Mouse (Mus musculus) liver, embryonic 16.5 days (tissue): ENCODE measurements around the gene Mapre3. TPM values are rescaled to one million over a fixed set of nuclear protein-coding genes. Genes with fewer than 3 reads are reported as not detected.

Experiments used
- ATAC-seq: fragments of 200-750 bp; cut with Nextera tagmentation; 2 replicates; pipeline ENCODE4 v1.8.0; 2017; ENCODE audit warnings: low read depth, mild to moderate bottlenecking, moderate number of reproducible peaks, moderate library complexity
- H3K27ac ChIP-seq: fragments of 300-500 bp; sonication (generic); 2 replicates; pipeline ENCODE4 v1.5.1; 2014; ENCODE audit warnings: mild to moderate bottlenecking, low read length
- H3K27me3 ChIP-seq: fragments of 300-500 bp; sonication (generic); 2 replicates; pipeline ENCODE4 v1.6.1; 2014; ENCODE audit warnings: low read depth, low read length, mixed read lengths; ENCODE audit not compliant: control insufficient read depth, insufficient read depth
- H3K36me3 ChIP-seq: fragments of 300-500 bp; sonication (generic); 2 replicates; pipeline ENCODE4 v1.6.1; 2014; ENCODE audit warnings: mild to moderate bottlenecking; ENCODE audit not compliant: control insufficient read depth, insufficient read depth
- H3K4me1 ChIP-seq: fragments of 300-500 bp; sonication (generic); 2 replicates; pipeline ENCODE4 v1.6.1; 2014; ENCODE audit warnings: low read depth, low read length, mixed read lengths; ENCODE audit not compliant: control insufficient read depth
- H3K4me2 ChIP-seq: fragments of 300-500 bp; sonication (generic); 2 replicates; pipeline ENCODE4 v1.6.1; 2014; ENCODE audit warnings: low read depth, low read length, mixed read lengths
- H3K4me3 ChIP-seq: fragments of 300-500 bp; sonication (generic); 2 replicates; pipeline ENCODE4 v1.5.1; 2014; ENCODE audit warnings: low read depth, mild to moderate bottlenecking, low read length
- H3K9ac ChIP-seq: fragments of 300-500 bp; sonication (generic); 2 replicates; pipeline ENCODE4 v1.6.1; 2014; ENCODE audit warnings: low read depth, low read length
- H3K9me3 ChIP-seq: fragments of 300-500 bp; sonication (generic); replicated peaks from 2 replicates; pipeline ENCODE4 v1.6.1; 2016; ENCODE audit warnings: low read length; ENCODE audit not compliant: control insufficient read depth
- WGBS: fragments of 180-500 bp; shearing (Covaris S2); extraction: QIAGEN DNeasy Blood & Tissue Kit; methylation state at CpG from one replicate; pipeline ENCODE4 v1.1.7; 2014; ENCODE audit not compliant: insufficient replicate concordance; 5-methylcytosine and 5-hydroxymethylcytosine counted together
- polyA plus RNA-seq: library from polyadenylated mRNA; unstranded; fragments of >200 nt; fragmentation: Nextera tagmentation; extraction: Ambion mirVana; gene quantifications from 2 replicates; pipeline ENCODE4 v1.2.1, GENCODE M21; 2015

Gene Mapre3
- polyA plus RNA-seq, 1 experiment from 2014 or later: 3.3 TPM

GRCm38 (mm10) chr5:30907413-30908059 is 93.1 kb downstream of the Mapre3 start, which contains the start of gene Ost4:
Ost4 (minus strand) TSS chr5:30907788.
- Histone ChIP-seq H3K27me3 (no peaks in the 10 kb centered on the region), H3K4me2 (peak within 1 kb of the TSS; percentile 97), H3K4me3 (peak within 1 kb of the TSS; percentile 74), H3K9me3 (no peaks in the 10 kb centered on the region), H3K36me3 (peaks cover 10% of the 10 kb centered on the region), H3K9ac (peak within 1 kb of the TSS; percentile 87), H3K4me1 (peaks cover 22% of the 10 kb centered on the region), H3K27ac (peak within 1 kb of the TSS; percentile 94)
- ATAC-seq: peak; percentile 96
- WGBS: under 1% methylated on average over 58 of the region's 58 CpGs

- H3K4me2 ChIP-seq: peak overlapping the region; percentile 97
- ATAC-seq: no peak
- H3K9me3 ChIP-seq: no peaks in the 10 kb centered on the region
- H3K27me3 ChIP-seq: no peaks in the 10 kb centered on the region
- peak overlapping the region; percentile 74 for H3K4me3 ChIP-seq
- H3K4me1 ChIP-seq: peaks cover 27% of the 10 kb centered on the region
- H3K9ac ChIP-seq: peak overlapping the region; percentile 82
- 42% methylated on average over 13 of the region's 13 CpGs for WGBS
- H3K27ac ChIP-seq: peak overlapping the region; percentile 84
- peaks cover 10% of the 10 kb centered on the region; the same call in 1 of the 2 replicates for H3K36me3 ChIP-seq
Observed at GRCm38 (mm10) chr5:30908426-30909299, 94.2 kb downstream of the Mapre3 start.

- H3K36me3 ChIP-seq: peaks cover 3% of the 10 kb centered on the region; the same call in 1 of the 2 replicates
- H3K9ac ChIP-seq: no peak overlapping the region
- no peak for ATAC-seq
- no peaks in the 10 kb centered on the region for H3K27me3 ChIP-seq
- peak overlapping the region; percentile 45 for H3K27ac ChIP-seq
- H3K9me3 ChIP-seq: no peaks in the 10 kb centered on the region
- 28% methylated on average over 7 of the region's 7 CpGs for WGBS
- H3K4me3 ChIP-seq: no peak overlapping the region
- peaks cover 33% of the 10 kb centered on the region for H3K4me1 ChIP-seq
- H3K4me2 ChIP-seq: no peak overlapping the region
Observed at GRCm38 (mm10) chr5:30909300-30909659, 94.8 kb downstream of the Mapre3 start.

GRCm38 (mm10) chr5:30909863-30910262 is 95.4 kb downstream of the Mapre3 start:
- H3K27me3 ChIP-seq: no peaks in the 10 kb centered on the region
- no peak overlapping the region for H3K9ac ChIP-seq
- no peaks in the 10 kb centered on the region for H3K9me3 ChIP-seq
- H3K4me3 ChIP-seq: no peak overlapping the region
- H3K4me2 ChIP-seq: no peak overlapping the region
- H3K36me3 ChIP-seq: no peaks in the 10 kb centered on the region
- WGBS: 74% methylated on average over 7 of the region's 7 CpGs
- no peak for ATAC-seq
- peak overlapping the region; percentile 45 for H3K27ac ChIP-seq
- H3K4me1 ChIP-seq: peaks cover 39% of the 10 kb centered on the region

GRCm38 (mm10) chr5:30910481-30910880 is 96.0 kb downstream of the Mapre3 start:
- H3K9ac ChIP-seq: no peak overlapping the region
- no peak overlapping the region for H3K4me2 ChIP-seq
- no peaks in the 10 kb centered on the region for H3K36me3 ChIP-seq
- H3K4me1 ChIP-seq: peaks cover 42% of the 10 kb centered on the region
- no peak overlapping the region for H3K27ac ChIP-seq
- no peaks in the 10 kb centered on the region for H3K27me3 ChIP-seq
- H3K4me3 ChIP-seq: no peak overlapping the region
- H3K9me3 ChIP-seq: no peaks in the 10 kb centered on the region
- ATAC-seq: no peak

GRCm38 (mm10) chr5:30912156-30912555 is 97.7 kb downstream of the Mapre3 start:
- Histone ChIP-seq H3K4me1 (peaks cover 43% of the 10 kb centered on the region), H3K9me3 (no peaks in the 10 kb centered on the region), H3K4me3 (no peak overlapping the region), H3K27me3 (no peaks in the 10 kb centered on the region), H3K36me3 (0 out of 2 replicates have a peak, but pooled peaks cover 1% of the 10 kb centered on the region), H3K4me2 (no peak overlapping the region), H3K9ac (no peak overlapping the region), H3K27ac (peak overlapping the region; percentile 74)
- no peak for ATAC-seq
- 46% methylated on average over 5 of the region's 5 CpGs for WGBS

GRCm38 (mm10) chr5:30913060-30913841 is 98.8 kb downstream of the Mapre3 start, which contains the start of gene Emilin1:
Emilin1 (plus strand) TSS chr5:30913402.
- H3K9me3 ChIP-seq: no peaks in the 10 kb centered on the region
- peak within 1 kb of the TSS; percentile 56 for H3K9ac ChIP-seq
- WGBS: 25% methylated on average over 12 of the region's 13 CpGs
- no peaks in the 10 kb centered on the region for H3K27me3 ChIP-seq
- H3K4me2 ChIP-seq: peak within 1 kb of the TSS; percentile 59
- H3K27ac ChIP-seq: peak within 1 kb of the TSS; percentile 74
- H3K4me1 ChIP-seq: peaks cover 41% of the 10 kb centered on the region
- peak within 1 kb of the TSS; percentile 55 for H3K4me3 ChIP-seq
- H3K36me3 ChIP-seq: peaks cover 5% of the 10 kb centered on the region; the same call in 1 of the 2 replicates
- peak; percentile 40 for ATAC-seq

- peak overlapping the region; percentile 74 for H3K27ac ChIP-seq
- H3K4me2 ChIP-seq: peak overlapping the region; percentile 59
- WGBS: 24% methylated on average over 7 of the region's 7 CpGs
- no peak for ATAC-seq
- H3K27me3 ChIP-seq: no peaks in the 10 kb centered on the region
- peak overlapping the region; percentile 55 for H3K4me3 ChIP-seq
- peaks cover 38% of the 10 kb centered on the region for H3K4me1 ChIP-seq
- H3K36me3 ChIP-seq: peaks cover 7% of the 10 kb centered on the region; the same call in 1 of the 2 replicates
- H3K9me3 ChIP-seq: no peaks in the 10 kb centered on the region
- peak overlapping the region; percentile 56 for H3K9ac ChIP-seq
Observed at GRCm38 (mm10) chr5:30914101-30914635, 99.7 kb downstream of the Mapre3 start.
